Mouse (Mus musculus): Measurements from ENCODE around the gene Enthd1. TPM values are rescaled to one million over a fixed set of nuclear protein-coding genes. Genes with fewer than 3 reads are reported as not detected.
A peak's percentile ranks its signal among the peaks of the same experiment; 100 is the strongest.
"Not testable (repeated sequence)": the region's sequence is repeated elsewhere in the genome, so short reads cannot be mapped to it uniquely, and the experiment has no call there.

Enthd1 gene
- total RNA-seq, 4 experiments from 2014 or later: not detected

DNA sequence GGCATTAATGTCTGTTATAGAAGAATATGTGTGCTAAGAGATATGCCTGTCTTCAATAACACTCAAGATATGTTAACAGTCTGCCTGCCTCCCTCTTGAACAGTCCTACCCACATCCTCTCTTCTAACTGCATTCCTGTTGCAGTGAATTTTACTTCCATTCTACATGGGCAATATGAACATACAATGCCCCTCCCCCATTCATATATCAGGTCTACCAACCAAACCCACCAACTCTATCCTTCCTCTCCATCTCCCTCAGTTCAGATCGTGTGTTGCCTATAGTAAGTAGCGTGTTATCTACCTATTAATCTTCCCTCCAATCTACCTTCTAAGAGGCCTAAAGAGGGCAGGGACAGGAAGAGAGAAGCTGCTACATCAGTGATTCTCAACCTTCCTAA, 26.9 kb downstream of the Enthd1 start:
- DNase-seq (ENCODE audit: low spot score in 2 of 2): no peak

DNA sequence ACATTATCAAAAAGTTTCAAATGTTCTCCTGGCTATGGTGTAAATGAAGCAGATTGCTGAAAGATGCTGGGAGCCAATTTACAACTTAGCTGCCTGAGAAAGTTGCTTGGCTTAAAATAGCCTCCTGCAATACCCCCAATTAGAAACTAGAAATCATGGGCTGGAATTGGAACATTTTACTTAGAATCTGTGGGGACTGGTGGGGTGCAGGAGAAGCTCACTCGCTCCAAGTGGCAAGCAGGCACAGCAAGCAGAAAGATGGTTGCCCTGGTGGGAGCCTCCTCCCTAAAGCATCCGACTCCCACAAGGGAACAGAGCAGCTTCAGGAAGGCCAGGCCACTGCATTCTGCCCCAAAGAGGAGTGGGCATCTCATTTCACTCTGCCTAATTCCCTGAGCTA, 28.9 kb downstream of the Enthd1 start:
- DNase-seq (ENCODE audit: low spot score in 2 of 2): peak in 1 of 2 experiments; percentile 27

- DNase-seq (ENCODE audit: low spot score in 2 of 2): peak in 1 of 2 experiments; percentile 33
These were observed 31.7 kb downstream of the Enthd1 start for GRCm38 (mm10) chr15:80533274-80533673.

- no peak for DNase-seq (ENCODE audit: low spot score in 2 of 2)
These were observed 32.5 kb downstream of the Enthd1 start for GRCm38 (mm10) chr15:80532281-80533072.

DNA sequence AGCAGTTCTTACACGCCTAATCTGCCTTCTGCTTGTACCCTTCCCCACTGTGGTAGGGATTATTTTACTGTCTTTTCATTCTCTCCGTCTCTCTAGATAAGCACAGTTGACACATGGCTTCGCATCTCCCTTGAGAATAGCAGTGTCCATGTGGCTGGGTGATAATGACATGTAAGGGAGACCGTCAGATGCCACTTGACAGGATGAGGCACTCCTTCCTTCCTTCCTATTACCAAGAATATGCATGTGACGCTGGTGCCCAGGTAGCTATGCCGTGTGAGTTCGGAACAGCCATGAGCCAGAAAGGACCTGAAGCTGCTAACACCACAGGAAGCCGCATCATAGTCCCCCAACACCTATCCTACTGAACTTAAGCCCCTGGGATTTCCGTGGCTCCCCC, 33.9 kb downstream of the Enthd1 start:
- DNase-seq (ENCODE audit: low spot score in 2 of 2): no peak

- peak; percentile 31 to 47 for DNase-seq (ENCODE audit: low spot score in 2 of 2)
These were observed 34.7 kb downstream of the Enthd1 start for GRCm38 (mm10) chr15:80529955-80530869.

GRCm38 (mm10) chr15:80521661-80522388, 43.1 kb downstream of the Enthd1 start:
- DNase-seq (ENCODE audit: low spot score in 2 of 2): no peak

DNA sequence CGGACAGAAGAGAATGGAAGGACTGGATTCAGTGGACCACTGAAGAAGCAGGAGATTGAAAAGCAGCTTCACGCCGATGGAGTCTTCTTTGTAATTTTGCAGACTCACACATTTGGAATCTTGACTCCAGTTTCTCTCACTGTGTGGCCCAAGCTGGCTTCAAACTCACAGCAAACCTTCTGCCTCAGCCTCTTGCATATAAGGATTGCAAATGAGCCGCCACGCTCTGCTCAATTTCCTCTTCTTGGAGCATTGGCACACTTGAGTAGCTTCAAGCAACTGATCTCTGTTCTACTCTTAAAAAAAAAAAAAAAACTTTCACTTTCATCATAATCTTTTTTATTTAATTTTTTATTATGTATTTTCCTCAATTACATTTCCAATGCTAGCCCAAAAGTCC, 45.0 kb downstream of the Enthd1 start:
- no peak for DNase-seq (ENCODE audit: low spot score in 2 of 2)

DNA sequence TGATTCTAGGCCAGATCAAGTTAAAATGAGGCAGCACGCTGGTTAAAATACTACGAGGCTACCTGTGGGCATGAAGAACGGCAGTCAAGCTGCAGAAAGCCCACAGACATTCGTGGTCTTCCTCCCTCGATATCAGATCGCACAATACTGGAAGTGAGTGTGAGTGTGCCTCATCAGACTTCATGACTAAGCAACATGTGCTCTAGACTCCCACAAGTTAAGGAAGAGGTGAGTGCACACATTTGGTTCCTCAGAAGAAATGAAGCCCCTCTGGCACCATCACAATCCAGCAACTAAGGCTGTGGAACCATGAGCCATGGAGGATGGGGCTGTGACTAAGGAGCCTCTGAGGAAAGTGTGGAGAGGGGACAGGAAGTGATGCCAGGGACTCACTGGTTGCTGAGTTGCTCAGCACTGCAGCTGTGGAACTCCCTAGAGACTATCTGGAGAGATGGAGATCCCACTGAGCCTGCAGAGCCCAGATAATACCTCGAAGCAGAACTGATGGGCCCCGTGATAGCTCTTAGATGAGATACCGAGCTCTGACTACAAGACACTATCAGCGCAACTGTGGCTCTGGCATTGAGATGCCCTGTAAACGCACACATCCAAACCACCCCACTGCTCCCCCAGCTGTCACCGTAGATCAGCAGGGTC, 46.3 kb downstream of the Enthd1 start:
- no peak for DNase-seq (ENCODE audit: low spot score in 2 of 2)

GRCm38 (mm10) chr15:80517996-80518395, 47.0 kb downstream of the Enthd1 start:
- DNase-seq (ENCODE audit: low spot score in 2 of 2): peak in 1 of 2 experiments; percentile 45

DNA sequence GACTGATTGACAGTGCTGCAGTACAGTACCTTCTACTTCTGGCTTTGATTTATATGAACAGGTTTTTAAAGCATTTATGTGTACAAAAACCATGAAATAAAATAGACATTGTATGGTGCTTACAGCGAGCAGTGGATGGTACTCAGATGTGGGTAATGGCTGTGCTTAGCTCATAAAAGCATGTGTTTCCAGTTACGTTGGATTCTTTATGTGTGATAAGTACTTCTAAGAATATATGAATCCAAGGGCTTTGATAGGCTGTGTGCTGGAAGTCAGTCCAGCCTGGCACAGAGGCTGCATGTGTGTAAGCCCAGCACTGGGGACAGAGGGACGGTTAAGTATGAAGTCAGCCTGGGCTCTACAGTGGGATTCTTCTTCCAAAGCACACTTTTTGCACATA, 48.4 kb downstream of the Enthd1 start:
- DNase-seq (ENCODE audit: low spot score in 2 of 2): no peak

DNA sequence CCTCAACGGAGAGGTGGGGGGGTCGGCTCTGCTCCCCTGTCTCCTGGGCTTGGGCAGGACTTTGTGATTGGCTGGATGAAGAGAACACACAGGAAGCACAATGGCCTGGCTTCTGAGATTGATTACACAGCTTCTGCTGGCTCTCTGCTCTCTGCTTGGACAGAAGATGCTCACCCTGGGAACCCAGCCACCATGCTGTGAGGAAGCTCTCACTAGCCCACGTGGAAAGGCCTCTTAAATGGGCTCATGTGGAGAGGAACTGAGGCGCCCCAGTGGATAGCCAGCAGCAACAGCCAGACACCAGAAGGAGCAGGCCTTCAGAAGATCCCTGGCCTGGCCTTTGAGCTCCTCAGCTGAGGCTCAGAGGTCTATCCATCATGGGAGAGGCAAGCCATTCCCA, 59.9 kb downstream of the Enthd1 start:
- DNase-seq (ENCODE audit: low spot score in 2 of 2): no peak

DNA sequence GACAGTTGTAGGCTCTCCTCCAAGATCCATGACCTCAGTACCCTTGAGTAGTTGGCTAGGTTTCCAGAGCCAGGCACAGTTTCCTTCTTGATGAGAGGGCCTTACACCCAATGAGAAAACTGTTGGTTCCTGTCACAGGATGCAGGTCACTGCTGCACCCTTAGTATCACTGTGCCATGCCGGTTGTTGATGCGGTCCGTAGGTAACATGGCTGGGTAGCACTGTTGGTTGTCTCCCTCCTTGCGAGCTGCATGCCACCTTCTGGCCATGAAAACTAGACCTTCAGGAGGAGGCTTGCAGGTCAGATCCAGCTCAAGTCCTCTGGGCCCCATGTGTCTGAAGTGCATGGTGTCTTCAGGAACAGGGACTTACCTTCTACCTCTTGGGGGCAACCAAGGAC, 61.8 kb downstream of the Enthd1 start:
- not testable (repeated sequence) for DNase-seq (ENCODE audit: low spot score in 2 of 2)

GRCm38 (mm10) chr15:80502741-80503140, 62.2 kb downstream of the Enthd1 start:
- no peak for DNase-seq (ENCODE audit: low spot score in 2 of 2)

DNA sequence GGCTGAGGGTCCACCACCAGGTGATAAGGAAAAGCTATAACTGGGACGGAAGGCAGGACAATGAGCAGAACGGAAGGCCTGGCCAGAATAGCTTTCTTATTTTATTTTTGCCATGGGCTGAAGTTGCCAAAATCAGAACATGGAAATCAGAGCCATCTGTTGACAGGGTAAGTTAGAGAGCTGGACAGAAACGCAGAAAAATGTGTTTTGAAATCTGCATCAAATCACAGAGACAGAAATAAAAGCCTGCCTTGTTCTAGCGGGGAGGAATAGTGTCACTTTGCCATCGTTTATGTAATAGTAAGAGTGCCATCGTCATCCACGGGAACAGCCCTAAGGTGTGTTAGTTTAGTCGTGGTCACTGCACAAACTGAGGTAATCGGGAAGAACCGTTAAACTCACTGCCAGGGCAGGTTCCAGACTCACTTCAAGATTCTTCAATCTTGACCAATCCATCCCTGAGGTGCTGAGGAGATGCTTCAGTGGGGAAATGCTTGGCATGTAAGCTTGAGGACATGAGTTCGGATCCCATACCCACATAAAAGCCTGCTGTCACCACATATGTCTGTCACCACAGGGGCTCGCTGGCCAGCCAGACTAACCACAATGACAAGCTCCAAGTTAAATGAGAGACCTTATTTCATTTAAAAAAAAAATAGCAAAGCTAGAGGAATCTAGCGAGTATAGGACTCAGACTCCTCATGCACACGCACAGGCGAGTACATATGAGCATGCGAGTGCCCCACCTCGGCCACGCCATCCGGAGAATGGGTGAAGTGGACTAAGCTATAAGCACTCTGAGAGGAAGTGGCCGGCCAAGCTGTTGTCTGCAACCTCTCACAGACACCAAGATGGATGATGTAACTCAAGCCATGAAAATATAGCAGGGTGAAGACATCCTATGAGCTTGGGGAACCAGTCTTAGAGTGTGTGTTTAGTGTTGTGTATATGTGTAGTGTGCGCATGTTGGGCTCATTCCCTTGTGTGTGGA, 63.6 kb downstream of the Enthd1 start:
- DNase-seq (ENCODE audit: low spot score in 2 of 2): no peak

DNA sequence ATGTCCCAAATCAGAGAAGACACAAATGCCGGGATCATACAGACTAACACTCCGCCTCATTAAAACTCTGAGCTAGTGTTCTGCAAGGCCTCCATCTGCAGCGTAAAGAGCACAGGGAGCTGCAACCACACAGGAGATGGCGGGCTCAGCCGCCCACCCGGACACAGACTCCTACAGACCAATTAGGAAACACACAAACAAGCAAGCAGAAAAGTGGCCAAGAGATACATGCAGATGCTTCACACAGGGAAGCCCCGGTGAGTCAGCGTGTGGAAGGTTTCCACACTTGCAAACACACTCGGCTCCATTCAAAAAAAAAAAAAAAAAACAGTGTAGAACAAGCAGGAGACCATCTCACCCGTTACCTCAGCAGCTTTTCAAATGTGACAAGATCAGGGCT, 64.5 kb downstream of the Enthd1 start:
- peak in 1 of 2 experiments; percentile 73 for DNase-seq (ENCODE audit: low spot score in 2 of 2)

DNA sequence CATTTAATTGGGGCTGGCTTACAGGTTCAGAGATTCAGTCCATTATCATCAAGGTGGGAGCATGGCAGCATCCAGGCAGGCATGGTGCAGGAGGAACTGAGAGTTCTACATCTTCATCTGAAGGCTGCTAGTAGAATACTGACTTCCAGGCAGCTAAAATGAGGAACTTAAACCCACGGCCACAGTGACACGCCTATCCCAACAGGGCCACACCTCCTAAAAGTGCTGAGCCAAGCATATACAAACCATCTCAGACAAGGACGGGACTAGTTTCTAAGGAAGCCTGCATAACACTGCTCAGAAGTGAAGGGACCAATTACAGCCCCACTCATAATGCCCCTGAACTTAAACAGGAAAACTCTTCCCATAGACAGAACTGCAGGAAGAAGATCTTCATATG, 67.2 kb downstream of the Enthd1 start:
- not testable (repeated sequence) for DNase-seq (ENCODE audit: low spot score in 2 of 2)

DNA sequence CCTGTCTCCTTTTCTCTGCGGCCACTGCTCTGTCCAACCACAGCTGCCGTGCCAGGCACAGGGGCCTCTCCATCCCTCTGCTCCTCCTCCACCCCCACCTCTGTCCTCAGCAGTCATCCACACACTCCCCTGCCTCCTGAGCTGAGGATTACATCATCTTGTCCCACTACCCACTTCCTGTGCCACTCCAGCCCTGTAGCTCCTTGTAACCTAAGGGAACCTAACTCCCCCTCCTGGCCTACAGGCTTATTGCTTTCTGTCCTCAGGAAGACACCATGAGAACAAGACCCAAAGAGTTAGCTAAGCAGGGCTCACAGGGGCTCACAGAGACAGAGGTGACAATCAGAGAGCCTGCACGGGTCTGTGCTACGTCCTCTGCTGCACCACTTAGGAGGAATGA, 73.5 kb downstream of the Enthd1 start:
- DNase-seq (ENCODE audit: low spot score in 2 of 2): no peak

- DNase-seq (ENCODE audit: low spot score in 2 of 2): no peak
These were observed 74.8 kb downstream of the Enthd1 start for GRCm38 (mm10) chr15:80490151-80490550.

DNA sequence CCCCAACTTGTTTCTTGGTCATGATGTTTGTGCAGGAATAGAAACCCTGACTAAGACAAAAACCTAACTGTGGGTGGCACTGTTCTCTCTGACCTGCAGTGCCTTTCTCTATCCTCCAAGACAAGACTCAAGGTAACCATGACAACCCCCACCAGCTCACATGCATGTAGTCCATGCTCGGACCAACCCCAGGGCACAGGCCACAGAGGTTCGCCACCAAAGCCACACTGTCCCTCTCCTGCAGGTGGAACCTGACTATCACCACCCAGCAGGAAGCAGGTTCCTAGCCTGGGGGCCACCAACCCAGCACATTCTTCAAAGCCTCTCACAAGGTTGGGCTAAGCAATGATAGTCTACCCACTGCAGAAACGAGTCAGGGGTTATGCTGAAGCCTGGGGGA, 76.3 kb downstream of the Enthd1 start:
- no peak for DNase-seq (ENCODE audit: low spot score in 2 of 2)
